Mouse (Mus musculus) E14TG2a.4 (cell line): Measurements from ENCODE around the gene Pcbp3.

Experiments used
- CTCF ChIP-seq: conservative IDR thresholded peaks from 2 replicates; pipeline ENCODE4 v1.5.1; 2014; ENCODE audit warnings: low read length
- NANOG ChIP-seq: IDR thresholded peaks from 2 replicates; pipeline ENCODE4 v1.6.1; 2014; ENCODE audit warnings: borderline replicate concordance, low read length, mixed read lengths

DNA sequence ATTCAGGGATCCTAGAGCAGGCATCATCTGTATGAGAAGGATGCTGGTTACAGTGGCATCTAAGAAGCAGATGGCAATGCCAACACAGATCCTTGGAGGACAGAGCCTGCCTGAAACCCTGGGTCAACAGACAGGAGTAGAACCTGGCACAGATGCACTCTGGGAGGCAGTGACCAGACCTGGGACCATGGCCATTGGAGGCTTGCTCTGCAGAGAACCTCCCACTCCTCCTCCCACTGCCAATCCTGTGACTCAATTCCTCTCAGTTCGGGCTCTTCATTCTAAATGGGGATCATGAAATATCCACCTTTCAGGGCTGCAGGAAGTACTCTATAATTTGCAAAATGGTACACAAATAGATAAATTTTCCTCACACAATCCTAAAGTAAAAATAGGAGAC lies 120.5 kb downstream of the Pcbp3 start:
- TF ChIP-seq CTCF: no peak
- no peak for TF ChIP-seq NANOG
